Mouse (Mus musculus) neural tube, embryonic 12.5 days (tissue): ENCODE results near the gene Ipo7. TPM values are rescaled to one million over a fixed set of nuclear protein-coding genes. Genes with fewer than 3 reads are reported as not detected.
A peak's percentile ranks its signal among the peaks of the same experiment; 100 is the strongest.

ENCODE experiments used
- ATAC-seq: fragments of 200-750 bp; cut with Nextera tagmentation; 2 replicates; pipeline ENCODE4 v1.8.0; 2017; ENCODE audit warnings: low read depth, mild to moderate bottlenecking, moderate TSS enrichment, moderate library complexity; ENCODE audit not compliant: low FRiP score
- H3K27ac ChIP-seq: fragments of 300-500 bp; sonication (generic); 2 replicates; pipeline ENCODE4 v1.5.1; 2016
- H3K27me3 ChIP-seq: fragments of 300-500 bp; sonication (generic); replicated peaks from 2 replicates; pipeline ENCODE4 v1.6.1; 2016; ENCODE audit warnings: mild to moderate bottlenecking
- H3K36me3 ChIP-seq: fragments of 300-500 bp; sonication (generic); 2 replicates; pipeline ENCODE4 v1.6.1; 2016; ENCODE audit warnings: mild to moderate bottlenecking
- H3K4me1 ChIP-seq: fragments of 300-500 bp; sonication (generic); 2 replicates; pipeline ENCODE4 v1.6.1; 2016
- H3K4me2 ChIP-seq: fragments of 300-500 bp; sonication (generic); replicated peaks from 2 replicates; pipeline ENCODE4 v1.6.1; 2016; ENCODE audit warnings: mild to moderate bottlenecking
- H3K4me3 ChIP-seq: fragments of 300-500 bp; sonication (generic); 2 replicates; pipeline ENCODE4 v1.5.1; 2016
- H3K9ac ChIP-seq: fragments of 300-500 bp; sonication (generic); 2 replicates; pipeline ENCODE4 v1.6.1; 2016; ENCODE audit warnings: mild to moderate bottlenecking
- H3K9me3 ChIP-seq: fragments of 300-500 bp; sonication (generic); 2 replicates; pipeline ENCODE4 v1.6.1; 2016; ENCODE audit warnings: mild to moderate bottlenecking
- WGBS: fragments of 180-500 bp; shearing (Covaris S2); methylation state at CpG from one replicate; pipeline ENCODE4 v1.1.7; 2016; 5-methylcytosine and 5-hydroxymethylcytosine counted together
- polyA plus RNA-seq: library from polyadenylated mRNA; unstranded; fragments of >200 nt; fragmentation: Nextera tagmentation; extraction: Ambion mirVana; gene quantifications from 2 replicates; pipeline ENCODE4 v1.2.1, GENCODE M21; 2016

The Ipo7 gene
- polyA plus RNA-seq, 1 experiment from 2014 or later: 45.5 TPM

- H3K36me3 ChIP-seq: no peaks in the 10 kb centered on the region
- H3K4me2 ChIP-seq: no peak overlapping the region
- no peaks in the 10 kb centered on the region for H3K9me3 ChIP-seq
- H3K9ac ChIP-seq: no peak overlapping the region
- no peak overlapping the region for H3K4me3 ChIP-seq
- H3K27ac ChIP-seq: no peak overlapping the region
- WGBS: 87% methylated on average over 4 of the region's 4 CpGs
- H3K27me3 ChIP-seq: no peaks in the 10 kb centered on the region
- peaks cover 4% of the 10 kb centered on the region; the same call in 1 of the 2 replicates for H3K4me1 ChIP-seq
- no peak for ATAC-seq
These were observed 19.7 kb upstream of the Ipo7 start for GRCm38 (mm10) chr7:109998388-109998787.

DNA sequence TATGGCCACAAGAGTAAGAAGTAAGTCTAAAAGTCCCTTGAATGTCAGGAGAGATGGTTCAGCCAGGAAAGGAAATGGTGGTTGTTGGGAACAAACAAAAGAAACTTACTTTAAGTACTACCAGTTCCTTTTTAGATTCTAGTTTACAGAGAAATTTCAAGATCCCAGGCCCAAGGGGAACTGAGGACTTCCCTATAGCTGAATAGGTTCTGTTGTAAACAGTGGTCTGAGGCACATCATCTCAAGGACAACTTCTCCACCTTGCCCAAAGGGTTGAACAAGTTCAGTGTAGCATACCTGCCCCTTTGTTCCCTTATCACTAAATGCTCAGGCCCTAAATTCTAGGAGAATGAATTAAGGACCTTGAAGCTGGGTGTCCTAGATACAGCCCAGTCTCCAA, 16.0 kb upstream of the Ipo7 start:
- no peak for ATAC-seq
- Histone ChIP-seq H3K27ac (no peak overlapping the region), H3K9ac (no peak overlapping the region), H3K4me1 (peaks cover 4% of the 10 kb centered on the region; the same call in 1 of the 2 replicates), H3K9me3 (no peaks in the 10 kb centered on the region), H3K4me2 (no peak overlapping the region), H3K27me3 (no peaks in the 10 kb centered on the region), H3K36me3 (no peaks in the 10 kb centered on the region), H3K4me3 (no peak overlapping the region)

DNA sequence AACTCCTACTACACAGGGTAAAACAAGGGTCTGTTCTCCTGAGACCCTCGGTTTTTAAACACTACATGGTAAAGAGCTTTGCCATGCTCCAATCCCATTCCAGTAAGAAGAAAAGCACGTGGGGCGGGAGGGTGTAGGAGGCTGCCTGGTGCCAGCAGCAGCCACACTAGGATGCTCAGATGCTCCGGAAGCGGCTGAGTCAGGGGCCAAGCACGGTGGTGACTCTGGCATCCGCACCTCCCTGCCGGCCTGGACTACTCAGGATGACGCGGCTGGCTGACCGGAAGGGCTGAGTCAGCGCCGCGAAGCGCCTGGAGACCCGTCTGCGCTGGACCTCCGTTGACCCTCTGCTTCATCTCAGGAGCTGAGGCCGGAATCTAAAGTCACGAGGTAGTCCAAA, 15.1 kb upstream of the Ipo7 start:
- 17% methylated on average over 20 of the region's 20 CpGs for WGBS
- Histone ChIP-seq H3K36me3 (no peaks in the 10 kb centered on the region), H3K27ac (no peak overlapping the region), H3K27me3 (no peaks in the 10 kb centered on the region), H3K9me3 (no peaks in the 10 kb centered on the region), H3K9ac (peak overlapping the region; percentile 18; the same call in 1 of the 2 replicates), H3K4me3 (no peak overlapping the region), H3K4me2 (peak overlapping the region; percentile 49), H3K4me1 (peaks cover 4% of the 10 kb centered on the region; the same call in 1 of the 2 replicates)
- ATAC-seq: no peak

DNA sequence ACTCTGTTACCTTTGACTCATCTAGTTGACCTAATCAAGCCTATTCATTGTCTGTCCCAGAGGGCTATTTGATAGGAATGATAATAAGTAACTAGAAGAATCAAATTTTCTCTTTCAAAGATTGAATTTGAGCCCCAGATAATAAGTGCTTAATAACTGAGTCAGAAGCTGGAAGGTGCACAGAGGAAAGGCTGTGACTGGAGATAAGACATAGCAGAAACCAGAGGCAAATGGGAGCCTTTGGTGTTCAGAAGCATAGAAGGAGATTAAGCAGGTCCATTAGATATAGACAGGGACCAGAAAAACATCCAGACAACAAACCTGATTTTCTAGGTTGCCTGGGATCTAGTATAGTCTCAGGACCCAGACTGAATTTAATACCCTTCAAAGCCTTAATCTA, 12.1 kb upstream of the Ipo7 start:
- ATAC-seq: no peak
- H3K4me3 ChIP-seq: no peak overlapping the region
- no peak overlapping the region for H3K4me2 ChIP-seq
- H3K4me1 ChIP-seq: peaks cover 4% of the 10 kb centered on the region; the same call in 1 of the 2 replicates
- no peaks in the 10 kb centered on the region for H3K9me3 ChIP-seq
- no peaks in the 10 kb centered on the region for H3K36me3 ChIP-seq
- no peaks in the 10 kb centered on the region for H3K27me3 ChIP-seq
- no peak overlapping the region for H3K9ac ChIP-seq
- H3K27ac ChIP-seq: no peak overlapping the region

- 81% methylated on average over 5 of the region's 5 CpGs for WGBS
- ATAC-seq: no peak
These were observed 11.4 kb upstream of the Ipo7 start for GRCm38 (mm10) chr7:110006471-110007195.

GRCm38 (mm10) chr7:110008513-110008912, 9.6 kb upstream of the Ipo7 start:
- Histone ChIP-seq H3K9me3 (no peaks in the 10 kb centered on the region), H3K9ac (no peak overlapping the region), H3K36me3 (no peaks in the 10 kb centered on the region), H3K27me3 (no peaks in the 10 kb centered on the region), H3K4me2 (no peak overlapping the region), H3K27ac (no peak overlapping the region), H3K4me3 (no peak overlapping the region), H3K4me1 (no peaks in the 10 kb centered on the region)
- ATAC-seq: no peak
- 95% methylated on average over 1 of the region's 1 CpGs for WGBS

More at GRCm38 (mm10) chr7:110006471-110007195, 11.4 kb upstream of the Ipo7 start:
- no peak overlapping the region for H3K9ac ChIP-seq
- H3K4me3 ChIP-seq: no peak overlapping the region
- H3K36me3 ChIP-seq: no peaks in the 10 kb centered on the region
- H3K27me3 ChIP-seq: no peaks in the 10 kb centered on the region
- no peak overlapping the region for H3K4me2 ChIP-seq
- H3K27ac ChIP-seq: no peak overlapping the region
- H3K4me1 ChIP-seq: peaks cover 4% of the 10 kb centered on the region; the same call in 1 of the 2 replicates
- H3K9me3 ChIP-seq: no peaks in the 10 kb centered on the region

GRCm38 (mm10) chr7:110009084-110009483, 9.0 kb upstream of the Ipo7 start:
- Histone ChIP-seq H3K27me3 (no peaks in the 10 kb centered on the region), H3K4me2 (no peak overlapping the region), H3K4me1 (no peaks in the 10 kb centered on the region), H3K9ac (no peak overlapping the region), H3K27ac (no peak overlapping the region), H3K36me3 (no peaks in the 10 kb centered on the region), H3K9me3 (no peaks in the 10 kb centered on the region), H3K4me3 (no peak overlapping the region)
- WGBS: 94% methylated on average over 6 of the region's 6 CpGs
- ATAC-seq: no peak

DNA sequence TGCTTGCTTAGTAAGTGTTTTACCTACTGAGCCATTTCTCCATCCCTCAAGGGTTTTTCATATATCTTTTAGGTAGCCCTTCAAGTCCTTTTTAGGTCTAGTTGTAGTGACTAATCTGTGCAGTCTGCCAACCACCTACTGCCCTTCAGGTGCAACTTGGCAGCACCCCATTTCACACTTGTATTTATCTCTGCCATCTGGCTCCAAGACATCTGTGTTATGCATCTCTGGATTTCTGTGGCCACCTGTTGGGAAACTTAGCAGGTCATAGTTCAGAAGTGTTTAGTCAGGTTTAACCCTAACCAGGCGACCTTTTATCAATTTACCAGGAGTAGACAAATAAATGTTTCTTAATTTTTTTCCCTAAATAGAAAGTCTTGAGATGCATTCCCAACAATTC, 6.7 kb upstream of the Ipo7 start:
- no peak for ATAC-seq
- H3K4me1 ChIP-seq: no peaks in the 10 kb centered on the region
- no peak overlapping the region for H3K4me3 ChIP-seq
- no peak overlapping the region for H3K4me2 ChIP-seq
- no peaks in the 10 kb centered on the region for H3K9me3 ChIP-seq
- no peak overlapping the region for H3K9ac ChIP-seq
- 44% methylated on average over 1 of the region's 1 CpGs for WGBS
- H3K27me3 ChIP-seq: no peaks in the 10 kb centered on the region
- no peak overlapping the region for H3K27ac ChIP-seq
- H3K36me3 ChIP-seq: no peaks in the 10 kb centered on the region

DNA sequence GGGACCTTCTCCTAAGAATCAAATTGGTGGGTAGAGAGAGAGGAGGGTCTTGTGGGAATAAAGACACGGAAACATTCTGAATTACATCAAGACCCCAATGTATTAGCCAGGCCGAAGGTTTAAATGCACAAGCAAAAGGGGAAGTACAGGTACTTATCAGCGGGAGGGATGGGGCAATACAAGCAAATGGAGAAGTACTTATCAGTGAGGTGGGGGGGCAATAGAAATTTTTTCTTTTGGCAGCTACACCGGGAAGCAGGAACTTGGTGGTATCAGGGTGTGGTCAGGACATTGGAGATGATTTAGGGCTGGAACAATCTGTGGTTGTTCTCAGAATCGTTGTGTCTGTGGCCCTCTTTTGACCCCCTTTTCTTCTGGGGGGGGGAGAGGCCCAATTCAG, 3.8 kb upstream of the Ipo7 start:
- no peak for ATAC-seq
- no peak overlapping the region for H3K4me3 ChIP-seq
- no peaks in the 10 kb centered on the region for H3K9me3 ChIP-seq
- H3K27me3 ChIP-seq: no peaks in the 10 kb centered on the region
- 88% methylated on average over 5 of the region's 5 CpGs for WGBS
- H3K36me3 ChIP-seq: no peaks in the 10 kb centered on the region
- no peaks in the 10 kb centered on the region; the same call in 1 of the 2 replicates for H3K4me1 ChIP-seq
- no peak overlapping the region for H3K9ac ChIP-seq
- H3K27ac ChIP-seq: no peak overlapping the region
- no peak overlapping the region for H3K4me2 ChIP-seq

GRCm38 (mm10) chr7:110018631-110019482, 783 bp downstream of the Ipo7 start:
- Histone ChIP-seq H3K4me1 (peaks cover 3% of the 10 kb centered on the region; the same call in 1 of the 2 replicates), H3K9ac (peak overlapping the region; percentile 95), H3K27ac (peak overlapping the region; percentile 74), H3K4me2 (peak overlapping the region; percentile 92), H3K4me3 (peak overlapping the region; percentile 99), H3K36me3 (no peaks in the 10 kb centered on the region; the same call in 1 of the 2 replicates), H3K9me3 (peaks cover under 1% of the 10 kb centered on the region; the same call in 1 of the 2 replicates), H3K27me3 (no peaks in the 10 kb centered on the region)
- under 1% methylated on average over 42 of the region's 42 CpGs for WGBS
- ATAC-seq: peak; percentile 77

- Histone ChIP-seq H3K9me3 (peaks cover 9% of the 10 kb centered on the region; the same call in 1 of the 2 replicates), H3K4me3 (no peak overlapping the region), H3K36me3 (peaks cover 4% of the 10 kb centered on the region; the same call in 1 of the 2 replicates), H3K4me2 (no peak overlapping the region), H3K27me3 (no peaks in the 10 kb centered on the region), H3K27ac (no peak overlapping the region), H3K4me1 (peaks cover 3% of the 10 kb centered on the region; the same call in 1 of the 2 replicates), H3K9ac (no peak overlapping the region)
- WGBS: 100% methylated on average over 1 of the region's 1 CpGs
- no peak for ATAC-seq
These were observed 5.5 kb downstream of the Ipo7 start for GRCm38 (mm10) chr7:110023553-110023952.

GRCm38 (mm10) chr7:110026594-110026993, 8.5 kb downstream of the Ipo7 start:
- ATAC-seq: no peak
- H3K4me3 ChIP-seq: no peak overlapping the region
- H3K4me1 ChIP-seq: no peaks in the 10 kb centered on the region
- H3K4me2 ChIP-seq: no peak overlapping the region
- no peak overlapping the region for H3K9ac ChIP-seq
- H3K36me3 ChIP-seq: peaks cover 12% of the 10 kb centered on the region; the same call in 1 of the 2 replicates
- WGBS: 86% methylated on average over 2 of the region's 2 CpGs
- H3K27ac ChIP-seq: no peak overlapping the region
- H3K27me3 ChIP-seq: no peaks in the 10 kb centered on the region
- H3K9me3 ChIP-seq: peaks cover 9% of the 10 kb centered on the region; the same call in 1 of the 2 replicates
